Mouse (Mus musculus): ENCODE data around the gene Sars.

The Sars gene

DNA sequence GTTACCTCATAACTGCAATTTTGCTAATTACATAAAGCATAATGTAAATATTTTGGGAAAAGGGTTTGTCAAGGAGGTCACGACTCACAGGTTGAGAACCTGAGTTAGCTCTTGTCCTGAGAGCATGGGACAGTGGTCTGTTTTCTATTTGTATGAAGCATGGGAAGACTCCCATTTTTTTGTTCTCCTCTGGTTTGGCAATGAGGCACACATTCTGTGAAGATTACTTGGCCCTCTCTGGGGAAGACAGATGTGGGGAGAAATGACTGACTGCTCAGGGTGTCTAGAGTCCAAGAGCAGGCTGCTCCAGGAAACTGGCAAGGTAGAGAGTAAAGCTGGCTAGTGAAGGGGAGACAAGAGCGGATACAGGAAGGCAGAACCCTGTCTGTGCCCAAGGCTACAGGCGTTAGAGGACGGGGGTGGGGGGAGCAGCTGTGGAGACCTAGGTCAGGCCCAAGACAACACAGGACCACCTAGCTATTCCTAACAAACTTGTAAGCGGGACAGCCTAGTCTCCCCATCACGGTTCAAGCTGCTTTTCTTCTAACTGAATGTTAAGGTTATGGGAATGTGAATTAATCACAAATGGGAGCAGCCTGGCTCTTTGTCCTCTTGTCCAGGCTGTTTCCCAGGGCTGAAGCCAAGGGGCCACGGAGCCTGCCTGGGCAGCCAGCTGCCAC lies 19.9 kb downstream of the Sars start:
- ATAC-seq (ENCODE audit: low TSS enrichment), result no peak

DNA sequence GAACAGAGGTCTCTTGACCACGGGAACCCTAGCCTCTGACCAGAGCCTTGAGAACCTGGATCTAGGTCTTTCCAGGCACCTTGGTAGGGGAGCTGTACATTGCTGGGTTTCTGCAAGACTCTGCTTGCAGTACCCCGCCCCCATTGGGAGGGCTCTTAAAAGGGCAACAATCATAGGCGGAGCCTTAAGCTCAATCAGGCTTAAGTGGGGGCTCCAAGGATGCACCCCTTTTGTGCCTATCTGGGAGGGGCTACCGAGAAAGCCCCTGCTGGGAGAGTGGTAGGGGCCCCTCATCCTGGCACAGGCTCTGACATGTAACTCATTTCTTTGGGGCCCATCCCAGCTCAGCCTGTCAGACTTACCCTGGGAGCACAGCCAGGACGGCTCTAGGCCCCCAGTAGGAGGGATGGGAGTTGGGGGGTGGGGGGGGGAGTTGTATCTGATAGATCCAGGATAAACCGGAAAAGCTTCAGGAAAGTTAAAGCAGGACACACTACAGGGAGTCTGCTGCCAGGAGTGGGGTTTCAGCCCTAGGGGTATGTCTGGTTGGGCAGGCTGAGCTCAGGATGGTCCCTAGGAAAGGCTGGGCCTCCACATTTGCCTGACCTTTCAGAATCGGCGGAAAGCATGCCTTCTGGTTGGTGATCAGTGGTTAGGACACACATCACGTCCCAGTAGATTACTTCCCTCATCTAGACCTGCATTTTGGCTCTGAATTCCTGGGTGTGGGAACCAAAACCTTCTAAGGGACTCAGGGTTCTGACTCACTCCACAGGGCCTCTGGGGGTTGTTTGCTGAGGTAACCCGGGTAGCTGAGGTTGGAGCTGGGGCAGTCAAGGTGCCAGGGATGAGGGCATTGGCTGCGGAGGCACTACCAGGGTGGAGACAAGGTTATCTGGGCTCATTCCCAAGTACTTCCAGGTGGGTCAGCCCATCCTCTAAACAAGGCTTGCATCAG lies 20.9 kb downstream of the Sars start:
- peak; percentile 71 for ATAC-seq (ENCODE audit: low TSS enrichment)

DNA sequence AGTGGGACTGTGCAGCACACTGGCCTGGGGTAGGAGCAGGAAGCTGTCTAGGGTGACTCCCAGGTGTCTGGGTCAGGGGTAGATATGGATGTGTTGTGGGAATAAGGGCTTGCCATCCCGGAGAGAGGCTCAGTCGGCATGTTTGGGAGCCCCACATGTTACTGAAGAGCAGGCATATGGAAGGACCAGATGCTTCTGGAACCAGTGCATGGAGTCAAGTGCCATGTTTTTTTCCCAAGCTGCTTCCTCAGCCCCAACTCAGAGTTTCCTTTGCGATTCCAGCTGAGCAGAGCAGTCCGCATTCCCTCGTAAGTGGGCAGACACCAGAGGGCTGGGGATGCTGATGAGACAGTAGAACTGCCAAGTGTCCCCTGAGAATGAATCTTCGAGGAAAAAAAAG lies 22.0 kb downstream of the Sars start:
- ATAC-seq (ENCODE audit: low TSS enrichment), result peak; percentile 36

DNA sequence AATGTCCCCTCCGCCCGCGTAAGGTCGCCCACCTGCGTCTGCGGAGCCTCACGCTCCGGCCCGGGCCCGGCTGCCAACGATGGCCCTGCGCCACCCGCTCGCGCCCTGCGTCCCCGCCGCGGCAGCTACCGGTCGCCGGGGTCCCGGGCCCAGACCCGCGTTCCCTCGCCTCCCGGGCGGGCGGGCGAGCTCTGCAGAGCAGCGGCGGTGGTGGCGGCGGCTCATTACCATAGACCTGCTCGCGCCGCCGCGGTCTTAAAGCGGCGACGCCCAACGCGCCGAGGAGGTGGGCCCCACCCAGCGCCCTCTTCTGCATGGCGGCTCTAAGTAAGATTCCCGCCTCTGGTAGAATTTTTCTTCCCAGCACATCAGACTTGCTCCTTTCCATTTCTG lies 29.2 kb downstream of the Sars start:
- ATAC-seq (ENCODE audit: low TSS enrichment), result peak; percentile 70

DNA sequence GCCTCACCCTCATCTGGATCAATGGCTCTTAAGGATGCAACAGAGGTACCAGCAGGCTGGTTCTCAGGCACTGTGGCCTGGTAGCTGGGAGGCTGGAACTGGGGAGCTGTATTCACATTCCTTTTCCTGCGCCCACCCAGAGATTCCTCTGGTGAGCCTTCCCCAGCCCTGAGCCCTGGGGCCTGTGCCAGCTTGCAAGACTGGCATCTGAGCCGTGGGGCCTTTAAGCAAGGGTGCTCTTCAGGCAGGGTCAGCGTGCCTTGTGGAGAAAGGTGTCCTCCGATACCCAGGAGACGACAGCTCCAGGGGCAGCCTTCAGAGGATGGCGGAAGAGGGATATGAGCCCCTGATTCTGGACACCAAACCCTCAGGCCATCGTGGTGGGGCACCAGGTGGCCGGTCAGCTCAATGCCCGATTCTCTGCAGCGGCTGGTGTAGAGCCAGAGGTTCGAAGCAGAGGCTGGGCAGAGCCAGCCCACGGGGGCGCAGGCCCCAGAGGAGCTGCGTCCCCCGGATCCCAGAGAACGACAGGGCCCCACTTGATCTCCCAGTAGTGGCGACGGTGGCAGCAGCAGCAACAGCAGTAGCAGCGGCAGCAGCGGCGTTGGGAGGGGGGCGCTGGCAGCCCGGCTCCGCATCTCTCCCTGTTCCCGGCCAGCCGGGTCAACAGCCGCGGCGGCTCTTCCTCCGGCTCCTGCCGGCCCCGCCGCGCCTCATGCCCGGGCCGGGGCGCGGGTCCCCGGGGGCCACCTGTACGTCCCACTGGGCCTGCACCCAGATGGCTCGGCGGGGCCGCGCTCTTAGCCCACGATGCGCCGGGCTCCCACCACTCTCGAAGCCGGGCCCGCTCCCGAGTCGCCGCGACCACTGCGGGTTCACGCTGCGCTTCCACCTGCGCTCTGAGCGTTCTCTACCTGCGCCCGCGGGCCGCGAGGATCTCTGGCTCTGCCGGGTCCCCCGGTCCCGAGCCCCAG lies 29.9 kb downstream of the Sars start, which contains the start of gene Celsr2:
Gene Celsr2 (minus strand): TSS at position 696 of the 974 bp plus-strand sequence.
- ATAC-seq (ENCODE audit: low TSS enrichment), result peak; percentile 55

DNA sequence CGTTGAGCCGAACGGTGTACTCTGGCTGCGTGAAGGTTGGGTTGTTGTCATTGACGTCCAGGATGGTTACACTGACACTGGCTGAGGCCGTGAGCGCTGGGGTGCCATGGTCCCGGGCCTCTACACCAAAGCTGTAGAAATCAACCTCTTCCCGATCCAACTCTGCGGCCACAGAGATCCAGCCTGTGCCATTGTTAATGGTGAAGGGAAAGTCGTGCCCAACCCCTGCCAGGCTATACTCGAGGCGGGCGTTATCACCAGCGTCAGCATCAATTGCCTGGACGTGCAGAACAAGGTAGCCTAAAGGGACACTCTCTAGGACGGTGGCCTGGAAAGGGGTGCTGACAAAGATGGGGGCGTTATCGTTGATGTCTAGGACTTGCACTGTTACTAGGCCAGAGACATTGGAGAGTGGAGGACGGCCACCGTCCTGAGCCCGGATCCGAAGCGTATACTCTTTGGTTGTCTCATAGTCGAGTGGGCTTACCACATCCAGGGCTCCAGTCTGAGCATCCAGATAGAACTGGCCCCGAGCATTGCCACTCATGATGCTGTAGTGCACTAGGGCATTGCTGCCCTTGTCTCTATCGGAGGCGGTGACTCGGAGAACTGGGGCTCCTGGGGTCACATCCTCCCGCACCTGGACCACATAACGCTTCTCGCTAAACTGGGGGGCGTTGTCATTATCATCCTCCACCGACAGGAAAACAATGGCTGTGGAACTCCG lies 31.2 kb downstream of the Sars start:
- ATAC-seq (ENCODE audit: low TSS enrichment), result no peak

DNA sequence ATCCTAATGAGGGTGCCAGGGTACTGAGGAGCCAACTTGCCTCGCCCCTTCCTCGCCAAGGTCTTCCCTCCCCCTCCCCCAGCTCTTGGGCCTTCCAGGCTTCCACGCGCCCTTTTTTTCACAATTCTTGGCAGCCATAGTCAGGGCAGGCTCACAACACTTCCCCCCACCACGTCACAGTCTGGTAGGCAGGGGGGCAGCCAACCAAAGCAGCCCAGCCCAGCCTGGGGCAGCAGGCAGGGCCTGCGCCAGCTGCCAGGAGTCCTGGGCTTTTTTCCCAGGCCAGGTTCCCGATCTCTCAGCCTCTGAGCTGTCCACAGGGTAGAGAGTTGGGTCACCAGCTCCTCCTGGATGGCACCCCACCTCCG lies 33.3 kb downstream of the Sars start:
- 0 out of 2 replicates have a peak, but pooled peaks have one; percentile 7 for ATAC-seq (ENCODE audit: low TSS enrichment)

DNA sequence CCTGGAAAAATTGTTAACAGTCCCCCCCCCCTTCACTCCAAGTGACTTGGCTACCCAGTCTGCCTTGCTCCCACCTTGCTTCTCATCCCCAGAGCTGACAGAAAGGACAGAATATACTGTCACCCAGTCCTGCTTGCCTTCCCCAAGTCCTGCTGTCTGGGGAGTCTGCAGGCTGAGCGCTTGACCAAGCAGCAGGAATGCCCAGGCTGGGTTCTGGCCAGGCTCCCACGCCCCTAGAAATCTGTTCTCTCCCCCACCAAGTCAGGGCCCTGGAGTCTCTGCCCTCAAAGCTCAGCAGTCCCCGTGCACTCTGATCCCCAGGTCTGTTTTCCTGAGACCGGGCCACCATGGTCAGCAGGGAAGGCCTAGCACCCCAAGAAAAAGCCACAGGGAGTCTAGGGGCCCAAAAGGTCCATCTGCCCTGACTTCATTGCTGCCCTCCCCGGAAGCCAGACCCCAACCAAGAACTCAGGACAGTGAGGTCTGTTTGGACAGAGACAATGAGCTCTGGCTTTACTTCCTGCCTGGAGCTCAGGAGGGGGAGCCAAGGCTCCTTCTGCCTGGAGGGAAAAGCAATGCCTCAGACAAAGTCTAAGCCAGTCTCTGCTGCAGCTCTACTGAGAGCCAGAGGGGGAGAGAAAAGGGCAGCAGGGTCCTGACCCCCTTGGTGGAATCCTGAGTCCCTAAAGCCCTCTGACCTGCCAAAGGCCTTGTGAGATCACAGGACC lies 33.8 kb downstream of the Sars start:
- no peak for ATAC-seq (ENCODE audit: low TSS enrichment)

DNA sequence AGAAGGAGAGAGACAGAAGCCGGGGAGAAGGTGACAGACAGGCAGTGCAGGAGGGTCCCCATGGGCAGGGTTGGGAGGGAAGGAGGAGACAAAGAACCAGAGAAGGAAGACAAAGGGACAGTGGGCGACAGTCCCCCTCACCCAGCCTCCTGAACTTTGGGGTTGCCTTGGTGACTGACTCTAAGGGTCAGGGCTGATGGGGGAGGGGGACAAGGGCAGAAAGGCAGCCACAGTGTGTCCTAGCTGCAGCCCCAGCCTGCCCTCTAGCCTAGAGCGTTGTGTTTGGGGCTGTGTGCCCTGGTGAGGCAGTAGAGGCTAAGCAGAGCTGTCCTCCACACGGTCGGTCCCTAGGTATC lies 34.7 kb downstream of the Sars start:
- no peak for ATAC-seq (ENCODE audit: low TSS enrichment)

DNA sequence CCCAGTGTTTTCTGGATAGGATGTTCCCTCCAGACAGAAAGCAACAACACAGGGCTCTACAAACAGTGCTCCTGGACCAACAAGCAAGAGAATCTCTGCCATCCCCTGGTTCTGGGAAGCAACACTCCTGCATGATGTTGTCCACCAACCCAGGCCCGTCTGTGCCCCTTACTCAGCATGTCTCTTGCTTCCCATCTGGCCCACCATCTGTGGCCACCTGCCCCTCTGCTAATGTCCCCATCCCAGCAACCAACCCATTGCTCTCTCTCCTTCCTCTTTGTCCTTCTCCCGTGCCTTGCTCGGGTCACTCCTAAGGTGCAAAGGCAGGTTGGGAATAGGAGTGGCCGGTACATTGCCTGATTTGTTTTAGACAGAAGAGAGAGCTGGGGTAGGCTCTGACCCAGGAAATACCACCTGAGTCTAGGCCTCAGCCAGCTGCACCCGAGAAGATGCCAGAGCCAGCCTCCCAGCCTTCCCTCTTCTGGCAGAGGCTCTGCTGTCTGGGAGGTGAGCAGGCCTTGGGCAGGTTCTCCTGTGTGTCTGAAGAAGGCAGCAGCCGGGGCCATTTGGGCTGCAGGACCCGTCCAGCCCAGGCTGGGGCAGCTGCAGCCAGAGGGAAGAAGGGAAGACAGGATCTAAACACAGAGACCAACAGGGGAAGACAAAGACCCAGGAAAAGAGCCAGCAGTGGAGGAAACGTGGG lies 35.2 kb downstream of the Sars start:
- ATAC-seq (ENCODE audit: low TSS enrichment), result no peak

DNA sequence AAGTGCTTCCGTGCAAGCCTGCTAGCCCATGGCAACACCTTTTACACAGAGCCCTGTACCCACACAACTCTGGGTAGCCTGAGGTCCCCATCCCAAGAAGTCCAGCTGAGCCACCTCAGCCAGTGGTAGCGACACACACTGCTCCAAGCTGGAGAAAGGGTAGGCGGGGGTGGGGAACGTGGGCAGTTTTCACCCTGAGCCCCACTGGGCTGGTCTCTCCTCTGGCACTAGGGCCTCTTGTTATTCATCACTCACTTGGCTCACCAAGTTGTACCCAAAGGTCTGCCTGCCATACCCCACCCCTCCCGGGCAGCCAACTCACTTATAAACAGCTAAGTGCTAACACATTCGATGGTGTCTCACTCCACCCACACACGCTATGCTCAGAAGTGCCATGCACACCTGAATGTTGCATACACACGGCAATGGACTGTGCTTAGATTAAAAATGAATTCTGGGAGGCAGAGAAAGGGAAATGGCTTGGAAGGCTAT lies 36.4 kb downstream of the Sars start:
- ATAC-seq (ENCODE audit: low TSS enrichment), result no peak

DNA sequence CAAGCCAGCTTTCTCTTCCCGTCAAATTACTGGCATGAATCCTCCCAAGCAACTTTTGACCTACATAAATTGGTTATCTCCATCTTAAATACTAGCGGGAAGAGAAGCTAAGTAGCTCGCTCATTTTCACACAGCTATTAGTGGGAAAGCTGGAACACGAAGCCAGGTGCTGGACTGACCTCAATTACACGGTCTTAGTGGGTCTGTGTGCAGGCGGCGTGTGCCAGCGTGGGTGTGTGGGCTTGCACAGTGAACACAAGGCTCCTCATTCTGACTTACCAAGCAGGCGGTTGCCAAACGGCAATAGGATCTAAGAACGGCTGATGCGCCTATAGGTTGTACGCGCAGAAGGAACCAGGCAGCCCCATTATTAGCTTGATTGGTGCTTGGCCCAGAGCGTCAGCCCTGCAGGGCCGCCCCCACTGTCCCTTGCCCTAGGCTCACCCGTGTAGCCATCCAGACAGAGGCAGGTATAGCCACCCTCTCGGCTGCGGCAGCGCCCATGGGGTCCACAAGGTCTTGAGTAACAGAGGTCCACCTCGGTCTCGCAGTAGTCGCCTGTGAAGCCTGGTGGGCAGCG lies 38.6 kb downstream of the Sars start:
- ATAC-seq (ENCODE audit: low TSS enrichment), result peak; percentile 14; the same call in 1 of the 2 replicates

DNA sequence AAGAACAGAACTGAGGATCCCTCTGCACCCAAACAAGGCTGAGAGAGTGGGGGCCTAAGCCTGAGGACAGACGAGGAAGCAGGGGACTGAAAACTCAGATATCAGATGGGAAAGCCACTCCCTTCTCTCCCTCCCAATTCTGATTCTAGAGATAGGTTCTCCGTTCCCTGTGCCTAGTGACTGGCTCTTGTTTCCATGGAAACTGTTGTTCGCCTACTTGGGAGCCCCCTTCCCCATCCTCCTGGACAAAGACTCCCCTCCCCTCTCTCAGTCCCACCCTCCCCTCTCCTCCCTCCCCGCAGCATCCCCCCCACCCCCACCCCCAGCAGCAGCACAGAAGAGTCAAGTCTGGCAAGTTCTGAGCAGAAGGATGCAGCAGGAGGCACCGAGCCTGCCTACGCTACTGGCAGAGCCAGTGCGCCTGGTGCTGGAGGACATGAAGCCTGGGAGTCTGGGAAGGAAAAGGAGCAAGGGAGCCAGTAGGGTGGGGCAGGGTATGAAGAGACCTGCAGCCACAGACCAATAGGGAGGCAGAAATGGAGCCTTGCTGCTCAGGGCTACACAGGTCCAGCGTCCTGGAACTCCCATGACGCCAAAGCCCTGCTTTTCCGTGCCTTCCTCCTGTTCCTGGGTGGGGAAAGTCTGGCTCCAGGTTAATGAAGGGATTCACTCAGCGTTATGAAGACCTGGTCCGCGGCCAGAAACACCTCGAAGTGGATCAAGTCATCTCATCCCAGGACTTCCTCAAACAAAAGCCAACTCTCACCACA lies 39.3 kb downstream of the Sars start:
- ATAC-seq (ENCODE audit: low TSS enrichment), result peak; percentile 72

DNA sequence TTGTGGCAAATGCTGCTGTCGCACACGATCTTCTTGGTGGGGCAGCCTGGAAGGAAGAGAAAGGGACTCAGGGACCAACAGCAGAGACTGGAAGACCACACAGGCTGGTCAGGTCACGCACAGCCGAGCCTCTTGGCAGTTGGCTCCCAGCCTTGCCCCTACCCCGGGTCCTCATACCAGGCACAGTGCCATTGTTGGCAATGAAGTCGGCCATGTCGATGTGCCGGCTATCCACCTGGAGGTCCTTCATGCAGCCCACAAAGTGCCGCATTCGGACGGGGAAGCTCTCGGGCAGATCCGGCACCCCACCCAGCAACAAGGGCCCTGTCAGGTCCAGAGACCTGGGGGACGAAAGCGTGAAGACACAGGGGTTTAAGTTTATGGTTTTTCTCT lies 42.5 kb downstream of the Sars start:
- ATAC-seq (ENCODE audit: low TSS enrichment), result no peak

DNA sequence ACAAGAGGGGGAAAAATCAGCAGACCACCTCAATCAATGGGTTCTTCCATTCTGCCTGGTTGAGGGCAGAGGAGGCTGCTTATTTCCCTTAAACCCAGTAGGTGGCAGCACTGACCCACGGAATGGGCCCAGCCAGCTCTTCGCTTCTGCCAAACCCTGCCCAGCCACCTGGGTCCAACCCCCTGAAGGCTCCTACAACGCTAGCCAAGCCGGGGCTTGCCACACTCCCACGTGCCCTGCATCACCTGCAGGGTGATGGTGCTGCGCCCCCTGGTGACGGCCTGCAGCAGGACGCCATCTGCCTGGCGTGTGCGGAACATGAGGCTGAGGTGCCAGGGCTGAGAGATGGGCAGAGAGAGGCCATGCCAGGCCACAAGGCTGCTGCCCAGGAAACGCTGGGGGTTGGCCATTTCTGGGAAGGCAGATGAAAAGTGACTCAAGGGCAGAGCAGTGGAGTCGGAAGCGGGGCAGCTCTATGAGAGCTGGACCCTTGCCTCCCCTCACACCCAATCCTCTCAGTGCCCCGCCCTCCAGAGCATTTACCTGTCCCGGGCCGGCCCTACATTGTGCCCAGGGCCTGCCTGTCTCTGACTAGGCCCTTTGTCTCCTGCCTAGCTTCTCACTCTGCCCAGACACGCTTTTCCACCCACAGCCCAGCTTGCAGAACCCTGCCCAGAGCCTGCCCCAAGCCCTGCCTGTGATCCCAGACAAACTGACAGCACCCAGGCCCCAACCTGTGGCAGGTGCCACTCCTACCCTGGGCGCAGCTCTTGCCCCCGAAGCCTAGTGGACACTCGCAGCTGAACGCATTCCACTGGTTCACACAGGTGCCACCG lies 43.1 kb downstream of the Sars start:
- peak; percentile 72 for ATAC-seq (ENCODE audit: low TSS enrichment)

DNA sequence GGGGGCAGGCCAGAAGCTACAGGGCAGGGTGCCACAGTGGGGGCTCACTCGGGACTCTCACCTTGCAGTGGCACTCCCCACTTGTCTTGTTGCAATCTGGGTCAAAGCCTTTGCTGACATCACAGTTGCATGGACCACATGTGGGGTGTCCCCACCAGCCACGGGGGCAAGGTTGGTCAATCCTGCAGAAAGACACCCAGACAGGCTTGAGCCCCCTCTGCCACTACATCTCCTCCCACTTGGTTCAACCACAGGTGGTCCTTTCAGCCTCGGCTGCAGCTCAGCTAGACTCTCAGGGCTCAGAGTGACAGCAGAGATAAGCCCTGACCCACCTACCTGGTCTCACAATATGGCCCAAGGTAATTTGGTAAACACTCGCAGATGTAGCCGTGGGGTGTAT lies 44.6 kb downstream of the Sars start:
- ATAC-seq (ENCODE audit: low TSS enrichment), result no peak

DNA sequence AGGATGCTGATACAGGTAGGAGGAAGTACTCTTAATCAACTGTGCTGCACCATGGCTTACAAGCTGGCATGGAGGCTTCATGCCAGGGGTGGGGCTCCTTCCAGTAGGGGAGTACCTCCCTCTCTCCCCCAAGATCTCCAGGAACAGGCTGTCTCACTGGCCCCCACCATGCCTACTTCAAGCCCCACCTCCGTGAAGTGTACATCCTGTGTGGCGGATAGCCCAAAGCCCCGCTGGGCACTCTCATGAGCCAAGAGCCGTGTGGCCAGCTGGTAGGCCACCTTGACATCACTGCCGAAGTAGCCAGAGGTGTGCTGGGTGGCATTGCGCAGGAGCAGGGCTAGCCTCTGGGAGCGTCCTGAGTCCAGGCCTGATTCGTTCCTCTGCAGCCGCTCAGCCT lies 46.7 kb downstream of the Sars start:
- no peak for ATAC-seq (ENCODE audit: low TSS enrichment)

DNA sequence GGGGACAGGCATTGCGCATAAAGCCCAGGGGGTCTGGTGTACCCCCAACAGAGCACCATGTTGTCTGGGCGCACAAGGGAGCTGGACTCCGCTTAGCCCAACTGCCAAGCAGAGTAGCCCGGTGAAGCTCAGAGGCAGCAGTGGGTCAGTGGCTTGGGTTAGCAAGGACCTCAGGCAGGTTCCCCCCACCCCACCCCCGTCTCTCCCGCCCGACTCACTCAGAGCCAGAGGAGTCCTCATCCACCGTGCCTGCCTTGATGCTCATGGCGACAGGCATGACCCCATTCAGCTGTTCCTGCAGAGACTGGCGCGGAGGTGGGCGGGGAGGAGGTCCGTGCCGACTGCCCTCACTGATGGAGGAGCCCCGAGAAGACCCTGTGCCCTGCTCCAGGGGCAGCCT lies 52.2 kb downstream of the Sars start:
- no peak for ATAC-seq (ENCODE audit: low TSS enrichment)

Data from frontal cortex, adult (tissue).